Mouse (Mus musculus) embryonic fibroblast, embryonic 13.5 days (primary cell): ENCODE results near the gene Tigit.

Experiments
- CTCF ChIP-seq: IDR thresholded peaks from 2 replicates; pipeline ENCODE4 v1.5.1; 2011; ENCODE audit warnings: mild to moderate bottlenecking, control low read depth, low read length, moderate library complexity, borderline replicate concordance; ENCODE audit not compliant: insufficient read depth
- POLR2A ChIP-seq: IDR thresholded peaks from 2 replicates; pipeline ENCODE4 v1.6.1; 2011; ENCODE audit warnings: low read depth, mild to moderate bottlenecking, control low read depth, low read length, moderate library complexity

- TF ChIP-seq CTCF (no peak), POLR2A (no peak)
Observed at GRCm38 (mm10) chr16:43646943-43647342, 17.0 kb downstream of the Tigit start.
